Mouse (Mus musculus) brain, embryonic 14.5 days (tissue): ENCODE measurements around the gene Ttll8. TPM values are rescaled to one million over a fixed set of nuclear protein-coding genes. Genes with fewer than 3 reads are reported as not detected.

ENCODE experiments used
- DNase-seq: peaks from one replicate; pipeline ENCODE4 v3.0.0-alpha.2; 2011; ENCODE audit warnings: low read depth
- CTCF ChIP-seq: fragments of 200-500 bp; IDR thresholded peaks from 2 replicates; pipeline ENCODE4 v1.5.1; 2012; ENCODE audit warnings: inconsistent platforms, mild to moderate bottlenecking, moderate library complexity, borderline replicate concordance; ENCODE audit not compliant: insufficient read depth, insufficient read length; ENCODE audit errors: extremely low read depth
- POLR2A ChIP-seq: fragments of 200-500 bp; IDR thresholded peaks from 2 replicates; pipeline ENCODE4 v1.6.1; 2012; ENCODE audit warnings: mild to moderate bottlenecking, inconsistent platforms, borderline replicate concordance; ENCODE audit not compliant: poor library complexity, insufficient read depth, insufficient read length, severe bottlenecking; ENCODE audit errors: extremely low read depth
- polyA plus RNA-seq: library from polyadenylated mRNA; depleted of rRNA; stranded (reverse); fragments of >200 nt; gene quantifications from 2 replicates; pipeline ENCODE4 v1.2.3, GENCODE M21; 2012

Ttll8 gene
- polyA plus RNA-seq, 1 experiment, result 0.25 TPM

DNA sequence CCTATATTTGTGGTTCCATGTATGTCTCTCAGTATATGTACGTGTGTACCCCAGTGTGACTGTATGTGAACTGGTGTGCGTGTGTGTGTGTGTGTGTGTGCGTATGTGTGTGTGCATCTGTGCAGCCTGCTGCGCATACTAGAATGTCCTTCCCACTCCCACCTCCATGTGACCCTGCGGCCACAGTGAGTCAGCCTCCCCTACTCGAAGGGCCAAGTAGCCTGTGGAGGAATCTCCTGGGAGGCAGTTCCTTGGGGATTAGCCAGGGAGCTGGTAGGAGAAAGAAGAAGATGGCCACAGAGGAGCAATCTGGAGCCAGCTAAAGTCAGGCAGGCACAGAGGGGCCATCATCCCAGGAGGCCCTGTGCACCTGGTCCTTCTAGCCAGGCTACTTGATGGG is 79.7 kb downstream of the Ttll8 start:
- DNase-seq, result no peak
- TF ChIP-seq POLR2A (no peak), CTCF (no peak)

DNA sequence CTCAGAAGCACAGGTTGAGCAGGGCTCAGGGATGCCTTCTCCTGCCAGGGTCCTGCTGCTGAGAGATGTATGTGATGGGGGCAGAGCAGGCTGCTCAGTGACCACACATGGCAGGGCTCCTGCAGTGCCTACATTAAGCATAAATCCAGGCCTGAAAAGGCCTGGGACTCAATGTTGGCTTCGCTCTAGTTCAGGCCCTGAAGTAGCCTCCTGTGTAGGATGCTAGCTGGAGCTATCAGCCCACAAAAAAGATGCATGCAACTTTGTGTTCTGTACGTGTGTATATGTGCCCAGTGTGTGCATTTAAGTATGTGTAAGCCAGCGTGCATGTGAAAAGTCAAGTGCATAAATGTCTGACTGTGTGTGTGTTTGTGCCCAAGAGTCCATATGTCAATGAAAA is 80.2 kb downstream of the Ttll8 start:
- no peak for DNase-seq
- no peak for TF ChIP-seq CTCF
- no peak for TF ChIP-seq POLR2A

DNA sequence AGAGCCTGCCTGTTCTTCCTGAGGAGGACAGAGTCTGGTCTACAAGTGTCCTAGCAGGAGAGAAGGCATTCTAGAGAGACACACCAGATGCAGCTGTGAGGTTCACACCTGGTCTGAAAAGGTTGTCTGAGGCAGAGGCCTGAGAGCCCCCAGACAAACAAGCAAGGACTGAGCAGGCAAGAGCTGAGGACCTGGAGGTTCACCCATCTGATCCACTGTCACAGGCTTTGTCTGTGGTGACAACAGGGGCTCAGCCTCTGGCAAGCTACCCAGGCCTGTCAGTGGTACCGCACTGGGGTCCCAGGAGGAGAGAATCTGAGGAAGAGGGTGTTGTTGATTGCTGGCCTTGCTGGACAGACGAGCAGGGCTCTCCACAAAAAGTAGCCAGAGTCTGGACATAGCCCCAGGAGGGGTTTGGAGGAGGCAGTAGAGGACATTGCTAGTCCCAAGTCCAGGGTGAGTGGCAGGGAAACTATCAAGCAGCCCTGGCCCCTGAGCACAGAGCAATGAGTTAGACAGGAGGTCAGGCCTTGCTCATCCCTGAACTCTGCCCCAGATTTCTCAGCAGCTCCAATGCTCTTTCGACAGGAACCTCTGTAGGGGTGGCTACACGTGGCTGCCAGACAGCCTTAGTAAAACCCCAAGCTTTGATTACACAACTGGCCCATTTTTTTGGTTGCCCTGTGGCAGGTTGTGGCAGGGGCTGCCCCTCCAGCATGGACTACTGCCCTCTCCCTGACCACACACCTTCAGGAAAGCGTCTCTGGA is 83.6 kb downstream of the Ttll8 start:
- DNase-seq, result no peak
- TF ChIP-seq CTCF (no peak), POLR2A (no peak)

DNA sequence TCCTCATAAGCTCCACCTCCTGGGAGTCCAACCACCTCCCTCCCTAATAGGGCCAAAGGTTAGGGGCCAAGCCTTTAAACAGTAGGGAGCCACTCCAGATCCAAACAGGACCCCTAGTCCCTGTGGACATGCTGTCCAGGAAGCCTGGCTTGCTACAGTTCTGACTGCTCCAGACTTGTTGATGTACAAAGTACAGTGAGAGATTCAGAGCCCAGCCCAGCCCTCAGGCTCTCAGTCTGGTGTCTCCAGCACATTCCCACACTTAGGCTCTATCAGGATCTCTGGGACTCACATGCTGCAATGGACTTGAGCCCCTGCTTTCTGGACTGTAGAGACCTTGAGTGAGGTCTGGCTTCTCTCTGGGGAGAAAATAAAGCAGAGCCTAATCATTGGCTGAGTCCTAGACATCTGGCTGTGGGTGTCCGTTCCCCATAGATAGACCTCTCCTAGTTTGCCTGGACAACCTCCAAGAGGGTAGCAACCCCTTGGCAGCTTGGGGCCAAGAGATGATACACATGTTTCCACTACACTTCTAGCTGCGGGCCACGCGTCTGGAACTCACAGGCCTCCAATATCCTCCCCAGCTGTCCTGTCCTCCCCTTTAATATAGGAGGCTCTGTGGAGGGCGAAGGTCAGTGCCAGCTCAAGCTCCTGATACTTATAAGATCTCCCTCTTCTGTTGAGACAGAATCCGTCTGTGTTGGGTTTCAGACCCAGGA is 86.0 kb downstream of the Ttll8 start:
- DNase-seq, result no peak
- TF ChIP-seq CTCF (no peak), POLR2A (no peak)

GRCm38 (mm10) chr15:88867368-88868023 is 86.7 kb downstream of the Ttll8 start:
- DNase-seq, result no peak

DNA sequence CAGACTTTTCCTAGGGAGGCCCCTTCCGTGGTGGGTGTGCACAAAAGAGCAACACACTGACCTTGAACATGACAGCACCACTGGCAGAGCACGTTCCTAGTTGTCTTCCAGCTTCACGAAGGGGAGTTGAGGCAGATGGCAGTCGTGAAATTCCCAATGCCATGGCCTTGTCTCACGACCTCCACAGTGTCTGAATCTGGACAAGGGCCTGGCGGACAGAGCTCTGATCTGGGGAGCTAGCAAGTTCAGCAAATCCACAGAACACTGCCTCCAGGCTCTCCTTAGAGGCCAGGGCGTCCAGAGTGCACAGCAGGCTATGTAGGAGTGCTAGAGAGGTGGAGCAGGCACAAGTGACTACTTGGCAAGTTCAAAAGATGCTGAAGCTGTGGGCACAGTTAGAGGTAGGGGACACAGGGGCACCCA is 87.3 kb downstream of the Ttll8 start:
- DNase-seq, result no peak
- TF ChIP-seq CTCF, result no peak

More at GRCm38 (mm10) chr15:88867368-88868023, 86.7 kb downstream of the Ttll8 start:
- TF ChIP-seq POLR2A, result no peak
- TF ChIP-seq CTCF, result no peak

DNA sequence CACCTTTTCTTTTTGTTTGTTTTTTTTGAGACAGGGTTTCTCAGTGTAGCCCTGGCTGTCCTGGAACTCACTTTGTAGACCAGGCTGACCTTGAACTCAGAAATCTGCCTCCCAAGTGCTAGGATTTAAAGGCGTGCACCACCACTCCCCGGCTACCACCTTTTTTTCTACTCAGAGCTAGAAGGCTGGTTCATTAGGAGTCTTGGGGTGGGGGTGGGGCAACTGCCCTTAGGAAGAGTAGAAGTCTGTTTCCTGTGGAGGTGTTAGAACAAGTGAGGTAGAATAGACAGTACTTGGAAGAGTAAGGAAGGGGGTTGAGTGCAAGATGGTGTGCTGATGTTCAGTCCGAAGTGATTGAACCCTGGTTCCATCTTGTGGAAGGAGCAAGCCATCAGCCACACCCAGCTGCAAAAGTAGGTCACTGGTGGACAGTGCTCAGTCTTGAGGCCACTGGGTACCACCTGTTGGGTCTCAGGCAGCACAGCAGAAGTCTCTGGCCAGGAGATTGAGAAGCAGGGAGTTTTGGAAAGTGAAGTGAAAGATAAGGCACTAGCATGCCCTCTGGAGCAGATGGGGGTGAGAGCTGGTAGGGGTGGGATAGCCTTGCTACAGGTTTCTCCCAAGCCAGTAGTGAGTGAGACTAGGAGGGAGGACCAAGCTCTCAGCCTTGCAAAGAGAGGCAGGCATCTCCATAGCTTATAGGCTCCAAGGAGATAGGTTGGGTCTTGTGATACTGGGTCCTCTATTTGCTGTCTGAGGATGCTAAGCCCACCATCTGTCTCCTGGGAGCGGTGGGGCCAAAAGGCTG is 88.1 kb downstream of the Ttll8 start:
- no peak for DNase-seq
- no peak for TF ChIP-seq CTCF

GRCm38 (mm10) chr15:88865061-88865460 is 89.2 kb downstream of the Ttll8 start:
- TF ChIP-seq POLR2A (no peak), CTCF (no peak)
- DNase-seq, result no peak

DNA sequence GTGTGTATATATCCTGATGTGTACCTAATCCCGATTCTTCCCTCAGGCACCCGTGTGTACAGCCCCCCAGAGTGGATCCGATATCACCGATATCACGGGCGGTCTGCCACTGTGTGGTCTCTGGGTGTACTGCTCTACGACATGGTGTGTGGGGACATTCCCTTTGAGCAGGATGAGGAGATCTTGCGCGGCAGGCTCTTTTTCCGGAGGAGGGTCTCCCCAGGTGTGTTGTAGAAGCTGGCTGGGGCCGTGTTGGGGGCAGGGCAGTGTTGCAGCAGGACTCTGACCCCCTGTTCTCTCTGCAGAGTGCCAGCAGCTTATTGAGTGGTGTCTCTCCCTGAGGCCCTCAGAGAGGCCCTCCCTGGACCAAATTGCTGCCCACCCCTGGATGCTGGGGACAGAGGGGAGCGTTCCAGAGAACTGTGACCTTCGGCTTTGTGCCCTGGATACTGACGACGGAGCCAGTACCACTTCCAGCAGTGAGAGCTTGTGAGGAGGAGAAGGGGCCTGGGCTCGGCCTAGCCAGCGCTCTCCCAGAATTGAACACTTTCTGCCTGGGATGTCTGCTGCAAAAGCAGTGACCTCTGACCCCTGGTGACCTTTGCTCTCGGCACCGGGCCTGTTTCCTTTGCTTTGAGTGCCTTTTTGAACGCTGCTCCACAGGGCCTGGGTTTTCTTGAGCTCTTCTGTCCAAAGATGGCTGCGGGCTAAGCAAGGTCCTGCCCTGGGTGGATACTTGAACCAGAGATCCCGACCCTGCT is 89.8 kb downstream of the Ttll8 start:
- TF ChIP-seq CTCF, result 0 out of 2 replicates have a peak, but pooled peaks have one; percentile 2
- TF ChIP-seq POLR2A, result no peak
- no peak for DNase-seq

DNA sequence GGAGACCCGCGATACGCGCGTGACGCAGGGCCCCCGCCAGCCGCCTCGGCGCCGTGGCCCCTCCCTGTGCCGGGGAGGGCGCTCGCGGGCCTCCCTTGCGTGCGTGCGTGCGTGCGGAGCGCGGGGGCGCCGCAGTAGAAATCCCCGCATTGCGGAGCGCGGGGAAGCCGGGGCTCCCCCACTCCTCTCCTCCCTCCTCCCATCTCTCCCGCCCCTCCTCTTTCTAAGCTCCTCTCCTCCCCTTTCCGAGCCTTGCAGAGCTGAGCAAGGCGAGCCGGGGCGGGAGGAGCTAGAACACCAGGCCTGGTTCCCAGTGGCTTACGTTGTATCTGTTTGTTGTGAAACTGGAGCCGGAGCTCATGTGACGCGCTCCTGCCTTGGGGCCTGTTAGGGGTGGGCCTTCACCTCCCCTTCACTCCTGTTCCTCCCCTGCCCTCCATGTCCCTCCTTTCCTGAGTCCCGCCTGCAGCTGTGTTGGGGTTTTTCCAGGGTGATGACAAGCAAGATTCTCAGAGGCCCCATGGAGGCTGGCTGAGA is 90.5 kb downstream of the Ttll8 start:
- DNase-seq, result peak; percentile 97
- TF ChIP-seq CTCF, result no peak
- TF ChIP-seq POLR2A, result 0 out of 2 replicates have a peak, but pooled peaks have one; percentile 10

GRCm38 (mm10) chr15:88862881-88863694 is 91.1 kb downstream of the Ttll8 start:
- peak; percentile 68 for DNase-seq
- TF ChIP-seq CTCF (no peak), POLR2A (no peak)
